Mouse (Mus musculus): Measurements from ENCODE around the gene Msi2.

Gene Msi2

GRCm38 (mm10) chr11:88441871-88442740 lies 276.2 kb downstream of the Msi2 start:
- DNase-seq (ENCODE audit: low spot score) = no peak

GRCm38 (mm10) chr11:88438659-88439058 lies 279.7 kb downstream of the Msi2 start:
- no peak for DNase-seq (ENCODE audit: low spot score)

- DNase-seq (ENCODE audit: low spot score) = no peak
Observed at GRCm38 (mm10) chr11:88436596-88436995, 281.7 kb downstream of the Msi2 start.

- DNase-seq (ENCODE audit: low spot score) = no peak
Observed at GRCm38 (mm10) chr11:88435543-88435942, 282.8 kb downstream of the Msi2 start.

- no peak for DNase-seq (ENCODE audit: low spot score)
Observed at GRCm38 (mm10) chr11:88431363-88432269, 286.7 kb downstream of the Msi2 start.

- no peak for DNase-seq (ENCODE audit: low spot score)
Observed at GRCm38 (mm10) chr11:88430292-88430691, 288.0 kb downstream of the Msi2 start.

- DNase-seq (ENCODE audit: low spot score) = no peak
Observed at GRCm38 (mm10) chr11:88429680-88430079, 288.6 kb downstream of the Msi2 start.

- no peak for DNase-seq (ENCODE audit: low spot score)
Observed at GRCm38 (mm10) chr11:88425631-88426101, 292.6 kb downstream of the Msi2 start.

- no peak for DNase-seq (ENCODE audit: low spot score)
Observed at GRCm38 (mm10) chr11:88424034-88424767, 294.1 kb downstream of the Msi2 start.

- DNase-seq (ENCODE audit: low spot score) = no peak
Observed at GRCm38 (mm10) chr11:88421057-88421578, 297.2 kb downstream of the Msi2 start.

- DNase-seq (ENCODE audit: low spot score) = no peak
Observed at GRCm38 (mm10) chr11:88419657-88420366, 298.5 kb downstream of the Msi2 start.

- DNase-seq (ENCODE audit: low spot score) = no peak
Observed at GRCm38 (mm10) chr11:88419064-88419463, 299.2 kb downstream of the Msi2 start.

GRCm38 (mm10) chr11:88414157-88414870 lies 304.0 kb downstream of the Msi2 start:
- no peak for DNase-seq (ENCODE audit: low spot score)

GRCm38 (mm10) chr11:88412423-88413094 lies 305.8 kb downstream of the Msi2 start:
- DNase-seq (ENCODE audit: low spot score) = peak; percentile 29

GRCm38 (mm10) chr11:88408305-88408704 lies 310.0 kb downstream of the Msi2 start:
- DNase-seq (ENCODE audit: low spot score) = no peak

- DNase-seq (ENCODE audit: low spot score) = no peak
Observed at GRCm38 (mm10) chr11:88406408-88406915, 311.9 kb downstream of the Msi2 start.

- DNase-seq (ENCODE audit: low spot score) = peak; percentile 50
Observed at GRCm38 (mm10) chr11:88404816-88405613, 313.3 kb downstream of the Msi2 start.

GRCm38 (mm10) chr11:88404247-88404677 lies 314.1 kb downstream of the Msi2 start:
- DNase-seq (ENCODE audit: low spot score) = no peak

GRCm38 (mm10) chr11:88402290-88402689 lies 316.0 kb downstream of the Msi2 start:
- DNase-seq (ENCODE audit: low spot score) = peak; percentile 43

Measured in testis, postnatal 14 days (tissue).